Mouse (Mus musculus) midbrain, embryonic 10.5 days (tissue): Measurements from ENCODE around the gene Tmem243. TPM values are rescaled to one million over a fixed set of nuclear protein-coding genes. Genes with fewer than 3 reads are reported as not detected.

Experiments used
- DNase-seq: peaks from one replicate; pipeline ENCODE4 v3.0.0-alpha.2; 2017; ENCODE audit warnings: low spot score
- H3K27ac ChIP-seq: fragments of 300-500 bp; sonication (generic); replicated peaks from 2 replicates; pipeline ENCODE4 v1.5.1; 2016; ENCODE audit warnings: mild to moderate bottlenecking
- H3K27me3 ChIP-seq: fragments of 300-500 bp; sonication (generic); 2 replicates; pipeline ENCODE4 v1.6.1; 2016; ENCODE audit warnings: low read depth, mild to moderate bottlenecking; ENCODE audit not compliant: poor library complexity, severe bottlenecking
- H3K36me3 ChIP-seq: fragments of 300-500 bp; sonication (generic); 2 replicates; pipeline ENCODE4 v1.6.1; 2016; ENCODE audit warnings: mild to moderate bottlenecking, moderate library complexity
- H3K4me1 ChIP-seq: fragments of 300-500 bp; sonication (generic); 2 replicates; pipeline ENCODE4 v1.6.1; 2016
- H3K4me3 ChIP-seq: fragments of 300-500 bp; sonication (generic); 2 replicates; pipeline ENCODE4 v1.5.1; 2016; ENCODE audit warnings: mild to moderate bottlenecking, moderate library complexity
- H3K9me3 ChIP-seq: fragments of 300-500 bp; sonication (generic); replicated peaks from 2 replicates; pipeline ENCODE4 v1.6.1; 2016; ENCODE audit warnings: mild to moderate bottlenecking
- WGBS: fragments of 180-500 bp; shearing (Covaris S2); methylation state at CpG from one replicate; pipeline ENCODE4 v1.1.7; 2016; 5-methylcytosine and 5-hydroxymethylcytosine counted together
- polyA plus RNA-seq: library from polyadenylated mRNA; unstranded; fragments of >200 nt; fragmentation: Nextera tagmentation; extraction: Ambion mirVana; gene quantifications from 2 replicates; pipeline ENCODE4 v1.2.1, GENCODE M21; 2016

Tmem243 gene
- polyA plus RNA-seq: 24.2 and 24.6 TPM in 2 replicates

- H3K4me1 ChIP-seq: peaks cover 18% of the 10 kb centered on the region
- under 1% methylated on average over 59 of the region's 59 CpGs for WGBS
- peak within 1 kb of the TSS; percentile 90 for H3K27ac ChIP-seq
Observed at GRCm38 (mm10) chr5:9100207-9100848, at the start of gene Tmem243. TSS of gene Tmem243 (plus strand) at chr5:9100668.

GRCm38 (mm10) chr5:9056020-9056660 is 44.3 kb upstream of the Tmem243 start:
- no peaks in the 10 kb centered on the region for H3K4me1 ChIP-seq
- H3K36me3 ChIP-seq: no peaks in the 10 kb centered on the region
- H3K4me3 ChIP-seq: no peak overlapping the region
- 33% methylated on average over 3 of the region's 3 CpGs for WGBS
- no peak overlapping the region for H3K27ac ChIP-seq
- no peaks in the 10 kb centered on the region for H3K9me3 ChIP-seq
- no peaks in the 10 kb centered on the region for H3K27me3 ChIP-seq
- peak; percentile 39 for DNase-seq

More at GRCm38 (mm10) chr5:9100207-9100848, at the start of gene Tmem243:
- peak; percentile 94 for DNase-seq
- H3K9me3 ChIP-seq: peaks cover 10% of the 10 kb centered on the region; the same call in 1 of the 2 replicates
- peaks cover 14% of the 10 kb centered on the region for H3K27me3 ChIP-seq
- H3K36me3 ChIP-seq: no peaks in the 10 kb centered on the region
- H3K4me3 ChIP-seq: peak within 1 kb of the TSS; percentile 86

- H3K4me3 ChIP-seq: no peak overlapping the region
- DNase-seq: no peak
- H3K9me3 ChIP-seq: no peaks in the 10 kb centered on the region
- WGBS: 91% methylated on average over 5 of the region's 5 CpGs
- H3K36me3 ChIP-seq: no peaks in the 10 kb centered on the region
- no peaks in the 10 kb centered on the region for H3K27me3 ChIP-seq
- no peak overlapping the region for H3K27ac ChIP-seq
- H3K4me1 ChIP-seq: no peaks in the 10 kb centered on the region
Observed at GRCm38 (mm10) chr5:9057277-9057879, 43.1 kb upstream of the Tmem243 start.

DNA sequence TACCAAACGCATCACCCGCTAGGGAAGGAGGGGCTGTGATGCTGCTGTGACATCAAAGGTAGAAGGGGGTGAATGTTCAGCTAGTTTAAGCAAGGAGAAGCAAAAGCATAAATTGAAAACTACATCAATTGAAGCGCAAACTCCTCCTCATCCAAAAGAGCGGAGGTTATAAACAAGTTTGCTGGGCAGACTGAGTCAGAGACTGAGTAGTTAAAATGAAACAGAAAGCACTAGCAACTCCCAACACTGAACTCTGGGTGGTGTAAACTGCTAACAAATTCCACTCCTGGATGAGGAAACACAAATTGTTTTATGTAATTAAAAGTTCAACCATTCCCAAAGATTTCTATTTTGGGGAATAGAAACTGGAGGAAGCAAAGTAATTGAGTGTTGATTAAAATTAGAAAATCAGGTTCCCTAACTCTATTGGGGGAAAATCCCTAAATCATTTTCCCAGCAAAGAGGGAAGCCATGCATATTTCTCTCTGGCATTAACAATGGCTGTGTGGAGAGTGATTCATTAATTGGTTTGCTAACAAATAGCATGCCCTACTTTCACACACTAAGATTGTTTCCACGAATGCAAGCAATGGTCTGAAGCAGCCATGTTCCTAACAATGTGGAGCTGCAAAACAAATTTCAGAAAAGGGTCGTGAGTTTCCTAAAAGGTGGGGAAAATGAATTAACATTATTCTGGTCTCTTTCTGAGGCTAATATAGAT is 41.0 kb upstream of the Tmem243 start:
- WGBS: 84% methylated on average over 6 of the region's 6 CpGs
- DNase-seq: no peak
- H3K27me3 ChIP-seq: no peaks in the 10 kb centered on the region
- H3K9me3 ChIP-seq: no peaks in the 10 kb centered on the region
- H3K36me3 ChIP-seq: no peaks in the 10 kb centered on the region
- no peak overlapping the region for H3K27ac ChIP-seq
- no peak overlapping the region for H3K4me3 ChIP-seq
- H3K4me1 ChIP-seq: no peaks in the 10 kb centered on the region

DNA sequence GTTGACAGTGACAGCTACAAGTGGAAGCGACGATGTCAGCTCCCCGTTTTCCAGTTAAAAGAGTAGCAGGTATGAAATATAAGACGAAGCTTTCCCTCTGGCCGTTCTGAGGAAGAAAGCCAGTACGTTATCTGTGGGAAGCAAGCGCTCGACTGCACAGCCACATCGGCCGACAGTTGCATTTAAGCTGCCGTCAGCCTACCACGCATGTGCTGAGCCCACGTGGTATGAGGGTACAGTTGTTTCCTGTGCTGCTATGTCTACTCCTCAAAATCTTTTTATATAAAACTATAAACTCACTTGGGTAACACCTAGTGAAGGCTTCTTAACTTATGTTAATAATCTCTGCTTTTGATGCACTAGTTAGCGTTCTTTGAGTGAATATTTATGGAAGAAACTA is 40.2 kb upstream of the Tmem243 start:
- DNase-seq: no peak
- H3K27ac ChIP-seq: no peak overlapping the region
- no peaks in the 10 kb centered on the region for H3K4me1 ChIP-seq
- H3K27me3 ChIP-seq: no peaks in the 10 kb centered on the region
- 92% methylated on average over 14 of the region's 14 CpGs for WGBS
- no peaks in the 10 kb centered on the region for H3K9me3 ChIP-seq
- no peaks in the 10 kb centered on the region for H3K36me3 ChIP-seq
- no peak overlapping the region for H3K4me3 ChIP-seq

GRCm38 (mm10) chr5:9064217-9064616 is 36.3 kb upstream of the Tmem243 start:
- Histone ChIP-seq H3K36me3 (no peaks in the 10 kb centered on the region), H3K4me1 (no peaks in the 10 kb centered on the region), H3K9me3 (no peaks in the 10 kb centered on the region), H3K4me3 (no peak overlapping the region), H3K27me3 (no peaks in the 10 kb centered on the region), H3K27ac (no peak overlapping the region)
- WGBS: 96% methylated on average over 1 of the region's 1 CpGs
- no peak for DNase-seq

DNA sequence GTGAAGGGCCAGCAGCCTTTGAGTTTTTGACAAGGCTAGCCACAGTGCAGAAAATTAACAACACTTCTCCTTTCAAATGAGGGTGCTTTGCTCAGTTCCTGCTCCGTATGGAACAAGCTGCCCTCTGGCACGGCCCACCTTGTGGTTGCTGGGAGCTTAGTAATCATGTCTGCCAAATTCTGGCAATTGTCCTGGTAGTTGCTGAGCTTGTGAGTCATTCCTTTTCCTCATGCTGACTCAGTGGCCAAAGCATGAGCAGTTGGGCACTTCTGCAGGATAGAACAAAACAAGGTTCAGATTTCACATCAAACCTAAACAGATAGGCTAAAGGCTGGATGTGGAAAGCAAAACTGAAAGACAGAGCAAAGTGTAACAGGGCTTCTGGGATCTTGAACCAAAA is 31.6 kb upstream of the Tmem243 start:
- WGBS: 79% methylated on average over 2 of the region's 2 CpGs
- Histone ChIP-seq H3K36me3 (no peaks in the 10 kb centered on the region), H3K9me3 (no peaks in the 10 kb centered on the region), H3K27me3 (no peaks in the 10 kb centered on the region), H3K4me1 (peaks cover 9% of the 10 kb centered on the region), H3K4me3 (no peak overlapping the region), H3K27ac (no peak overlapping the region)
- no peak for DNase-seq

DNA sequence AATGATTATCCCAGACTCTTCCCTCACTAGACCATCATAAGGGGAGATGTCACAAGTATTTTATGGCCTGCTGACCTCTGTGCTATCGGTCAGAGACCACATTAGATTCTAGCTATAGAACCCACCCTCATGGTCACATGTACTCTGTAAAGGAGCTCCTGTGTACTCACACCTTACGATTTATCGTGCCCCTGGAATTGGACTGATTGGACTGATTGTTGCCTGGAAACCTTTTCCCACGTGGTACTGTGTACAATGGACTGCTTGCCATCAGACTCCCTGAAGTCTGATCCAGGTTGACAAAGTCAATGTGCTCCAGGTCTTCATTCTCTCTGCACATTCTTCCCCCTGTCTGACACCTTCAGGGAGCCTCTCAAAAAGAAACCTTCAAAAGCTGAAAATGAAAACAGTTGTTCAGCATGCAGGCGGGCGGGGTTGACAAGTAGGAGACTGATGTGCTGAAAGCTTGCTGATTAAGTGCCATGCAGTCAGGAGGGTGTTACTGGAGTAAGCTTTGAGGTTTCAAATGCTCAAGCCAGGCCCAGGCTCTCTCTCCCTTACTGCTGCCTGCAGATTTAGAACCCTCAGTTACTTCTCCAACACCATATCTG is 30.8 kb upstream of the Tmem243 start:
- 86% methylated on average over 6 of the region's 6 CpGs for WGBS
- DNase-seq: no peak
- no peak overlapping the region for H3K27ac ChIP-seq
- no peaks in the 10 kb centered on the region for H3K36me3 ChIP-seq
- H3K27me3 ChIP-seq: no peaks in the 10 kb centered on the region
- H3K4me1 ChIP-seq: peaks cover 9% of the 10 kb centered on the region
- H3K4me3 ChIP-seq: no peak overlapping the region
- no peaks in the 10 kb centered on the region for H3K9me3 ChIP-seq

GRCm38 (mm10) chr5:9071360-9071759 is 29.1 kb upstream of the Tmem243 start:
- Histone ChIP-seq H3K4me1 (peaks cover 9% of the 10 kb centered on the region), H3K27ac (no peak overlapping the region), H3K4me3 (no peak overlapping the region), H3K9me3 (no peaks in the 10 kb centered on the region), H3K36me3 (no peaks in the 10 kb centered on the region), H3K27me3 (no peaks in the 10 kb centered on the region)
- DNase-seq: no peak
- 90% methylated on average over 3 of the region's 3 CpGs for WGBS

- H3K27ac ChIP-seq: no peak overlapping the region
- H3K9me3 ChIP-seq: no peaks in the 10 kb centered on the region
- no peaks in the 10 kb centered on the region for H3K27me3 ChIP-seq
- DNase-seq: no peak
- WGBS: 50% methylated on average over 5 of the region's 5 CpGs
- no peak overlapping the region for H3K4me3 ChIP-seq
- peaks cover 9% of the 10 kb centered on the region for H3K4me1 ChIP-seq
- H3K36me3 ChIP-seq: no peaks in the 10 kb centered on the region
Observed at GRCm38 (mm10) chr5:9073177-9073854, 27.2 kb upstream of the Tmem243 start.

DNA sequence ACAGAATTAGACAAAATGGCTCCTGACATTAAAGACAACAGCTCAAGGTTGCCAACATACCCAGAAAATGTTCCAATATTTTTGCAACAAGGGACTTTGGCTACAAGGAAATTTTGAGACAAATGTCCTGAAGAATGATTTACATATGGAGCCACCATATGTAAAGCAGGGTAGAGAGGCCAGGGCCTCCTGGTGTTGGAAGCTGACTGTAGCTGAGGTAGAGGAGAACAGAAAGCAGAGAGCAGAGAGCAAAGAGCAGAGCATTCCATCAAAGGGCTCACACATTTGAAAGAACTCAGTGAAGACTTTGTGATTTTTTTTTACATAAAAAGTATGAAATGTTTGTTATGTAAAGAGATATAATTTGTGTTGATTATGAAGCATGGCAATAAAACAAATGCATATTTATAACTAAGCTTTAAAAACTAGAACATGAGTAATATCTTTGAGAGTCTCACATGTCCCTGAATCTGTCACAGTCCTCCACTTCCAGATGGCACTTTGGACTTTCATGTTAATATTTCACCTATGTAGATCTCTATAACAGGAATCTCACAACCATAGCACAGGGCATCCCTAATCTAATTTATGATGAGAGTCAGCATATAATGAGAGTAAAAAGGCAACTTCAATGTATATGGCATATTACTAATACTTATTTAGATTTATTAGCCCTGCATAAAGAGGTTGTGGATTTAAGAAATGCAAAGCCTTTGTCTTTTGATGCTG is 20.5 kb upstream of the Tmem243 start:
- Histone ChIP-seq H3K4me1 (no peaks in the 10 kb centered on the region), H3K27ac (no peak overlapping the region), H3K27me3 (no peaks in the 10 kb centered on the region), H3K36me3 (no peaks in the 10 kb centered on the region), H3K9me3 (no peaks in the 10 kb centered on the region), H3K4me3 (no peak overlapping the region)
- DNase-seq: no peak
